In the genomic region with DNA sequence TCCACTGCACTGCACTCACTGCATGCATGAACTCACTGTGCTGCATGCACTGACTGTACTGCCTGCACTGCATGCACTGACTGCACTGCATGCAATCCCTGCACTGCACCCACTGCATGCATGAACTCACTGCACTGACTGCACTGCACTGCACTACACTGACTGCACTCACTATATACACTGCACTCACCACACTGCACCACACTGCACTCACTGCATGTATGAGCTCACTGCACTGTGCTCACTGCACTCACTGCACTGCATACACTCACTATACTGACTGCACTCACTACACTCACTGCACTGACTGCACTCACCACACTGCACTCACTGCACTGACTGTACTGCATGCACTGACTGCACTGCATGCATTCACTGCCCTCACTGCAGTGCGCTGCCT, we compare ENCODE assay signal across 21 mouse cellular contexts. TPM values are rescaled to one million over a fixed set of nuclear protein-coding genes. Genes with fewer than 3 reads are reported as not detected.
A peak's percentile ranks its signal among the peaks of the same experiment; 100 is the strongest.
DNase-seq lines count a peak whose midpoint lies in the region; ATAC-seq and TF ChIP-seq lines count a peak whose summit lies in the region.
"Had no signal": no experiment of that assay in that cellular context is flagged by ENCODE, and none has a peak within 500 bp of the region (broad histone marks: within the 10 kb centered on the region; RNA-seq: fewer than 3 reads in every experiment).

No protein-coding gene starts in this region.

- 96% methylated on average over 1 of the region's 1 CpGs for WGBS in embryonic facial prominence, embryonic 11.5 days
- WGBS in embryonic facial prominence, embryonic 10.5 days, result 95% methylated on average over 1 of the region's 1 CpGs
- WGBS in hindbrain, postnatal 0 days, result 96% methylated on average over 1 of the region's 1 CpGs
- WGBS in hindbrain, embryonic 14.5 days, result 96% methylated on average over 1 of the region's 1 CpGs
- WGBS in midbrain, embryonic 14.5 days, result 95% methylated on average over 1 of the region's 1 CpGs
- WGBS in midbrain, embryonic 16.5 days, result 95% methylated on average over 1 of the region's 1 CpGs
- WGBS in midbrain, postnatal 0 days, result 95% methylated on average over 1 of the region's 1 CpGs

- H3K9me3 ChIP-seq in embryonic facial prominence, embryonic 11.5 days (replicated peaks; ENCODE audit: control insufficient read depth, low read length), result no peaks in the 10 kb centered on the region; the same call in 1 of the 2 replicates
- H3K9me3 ChIP-seq in embryonic facial prominence, embryonic 10.5 days, result peaks cover 13% of the 10 kb centered on the region
- no peaks in the 10 kb centered on the region; the same call in 1 of the 2 replicates for H3K9me3 ChIP-seq in hindbrain, postnatal 0 days (ENCODE audit: low read length)
- 0 out of 2 replicates have a peak, but pooled peaks cover 9% of the 10 kb centered on the region for H3K9me3 ChIP-seq in hindbrain, embryonic 14.5 days (ENCODE audit: control insufficient read depth, low read length)
- H3K9me3 ChIP-seq in midbrain, embryonic 14.5 days (ENCODE audit: control insufficient read depth, low read length), result peaks cover 8% of the 10 kb centered on the region; the same call in 1 of the 2 replicates
- peaks cover 6% of the 10 kb centered on the region; the same call in 1 of the 2 replicates for H3K9me3 ChIP-seq in midbrain, embryonic 16.5 days (replicated peaks; ENCODE audit: control insufficient read depth, low read length, poor library complexity, severe bottlenecking)
- no peaks in the 10 kb centered on the region for H3K9me3 ChIP-seq in midbrain, postnatal 0 days (ENCODE audit: low read length)
- H3K9me3 ChIP-seq: heart, embryonic 15.5 days had no signal

- ATAC-seq in embryonic facial prominence, embryonic 11.5 days (replicated peaks; ENCODE audit: insufficient number of reproducible peaks, low FRiP score, low TSS enrichment, low read depth), result 0 out of 2 replicates have a peak, but pooled peaks have one; percentile 44
- ATAC-seq in hindbrain, postnatal 0 days, result peak; percentile 40; the same call in 1 of the 2 replicates
- no peak; the same call in 1 of the 2 replicates for ATAC-seq in hindbrain, embryonic 14.5 days (ENCODE audit: low FRiP score)
- ATAC-seq in midbrain, embryonic 14.5 days (ENCODE audit: low FRiP score, low TSS enrichment), result 0 out of 2 replicates have a peak, but pooled peaks have one; percentile 24
- no peak for ATAC-seq in midbrain, embryonic 16.5 days
- peak; percentile 27; the same call in 1 of the 2 replicates for ATAC-seq in midbrain, postnatal 0 days (ENCODE audit: low FRiP score)

- no peaks in the 10 kb centered on the region for H3K36me3 ChIP-seq in embryonic facial prominence, embryonic 11.5 days (replicated peaks; ENCODE audit: control insufficient read depth, insufficient read depth, low read depth, low read length)
- peaks cover 10% of the 10 kb centered on the region for H3K36me3 ChIP-seq in embryonic facial prominence, embryonic 10.5 days (replicated peaks)
- H3K36me3 ChIP-seq in hindbrain, postnatal 0 days (ENCODE audit: insufficient read depth, low read length), result no peaks in the 10 kb centered on the region
- H3K36me3 ChIP-seq in hindbrain, embryonic 14.5 days (replicated peaks; ENCODE audit: control insufficient read depth, insufficient read depth), result peaks cover 10% of the 10 kb centered on the region; the same call in 1 of the 2 replicates
- 0 out of 2 replicates have a peak, but pooled peaks cover 4% of the 10 kb centered on the region for H3K36me3 ChIP-seq in midbrain, embryonic 14.5 days (ENCODE audit: control insufficient read depth, insufficient read depth, low read length)
- H3K36me3 ChIP-seq in midbrain, embryonic 16.5 days (ENCODE audit: control insufficient read depth, insufficient read depth, low read length), result no peaks in the 10 kb centered on the region
- no peaks in the 10 kb centered on the region for H3K36me3 ChIP-seq in midbrain, postnatal 0 days (ENCODE audit: insufficient read depth, low read length)
- H3K36me3 ChIP-seq: liver, embryonic 15.5 days had no signal

- no peaks in the 10 kb centered on the region for H3K4me1 ChIP-seq in embryonic facial prominence, embryonic 11.5 days (ENCODE audit: control insufficient read depth, insufficient read depth, low read length)
- H3K4me1 ChIP-seq in embryonic facial prominence, embryonic 10.5 days, result 0 out of 2 replicates have a peak, but pooled peaks cover 3% of the 10 kb centered on the region
- H3K4me1 ChIP-seq in hindbrain, postnatal 0 days (ENCODE audit: insufficient read depth, low read length), result no peaks in the 10 kb centered on the region
- H3K4me1 ChIP-seq in hindbrain, embryonic 14.5 days (replicated peaks; ENCODE audit: control insufficient read depth, insufficient read depth, low read length), result no peaks in the 10 kb centered on the region
- no peaks in the 10 kb centered on the region for H3K4me1 ChIP-seq in midbrain, embryonic 14.5 days (ENCODE audit: control insufficient read depth, insufficient read depth, low read length)
- no peaks in the 10 kb centered on the region for H3K4me1 ChIP-seq in midbrain, embryonic 16.5 days (ENCODE audit: control insufficient read depth, insufficient read depth, low read length)
- no peaks in the 10 kb centered on the region for H3K4me1 ChIP-seq in midbrain, postnatal 0 days (ENCODE audit: insufficient read depth, low read length)
- H3K4me1 ChIP-seq: heart, embryonic 15.5 days; liver, embryonic 15.5 days; midbrain, embryonic 12.5 days had no signal

- TF ChIP-seq CTCF in hindbrain, postnatal 0 days (IDR thresholded peaks at IDR 0.05; ENCODE audit: low read depth), result no peak
- TF ChIP-seq CTCF in midbrain, postnatal 0 days (IDR thresholded peaks at IDR 0.05), result no peak

- no peak overlapping the region for H3K4me3 ChIP-seq in embryonic facial prominence, embryonic 11.5 days (ENCODE audit: low read depth, low read length)
- no peak overlapping the region for H3K4me3 ChIP-seq in embryonic facial prominence, embryonic 10.5 days
- no peak overlapping the region for H3K4me3 ChIP-seq in hindbrain, postnatal 0 days (ENCODE audit: low read length)
- no peak overlapping the region for H3K4me3 ChIP-seq in hindbrain, embryonic 14.5 days (replicated peaks; ENCODE audit: low read length)
- H3K4me3 ChIP-seq in midbrain, embryonic 14.5 days (replicated peaks; ENCODE audit: low read depth, low read length), result no peak overlapping the region
- H3K4me3 ChIP-seq in midbrain, embryonic 16.5 days (ENCODE audit: low read depth, low read length), result no peak overlapping the region
- H3K4me3 ChIP-seq in midbrain, postnatal 0 days (ENCODE audit: low read depth, low read length), result no peak overlapping the region
- H3K4me3 ChIP-seq: forebrain, embryonic 10.5 days; heart, embryonic 15.5 days; liver, embryonic 15.5 days; midbrain, embryonic 12.5 days had no signal

- DNase-seq in embryonic facial prominence, embryonic 11.5 days (ENCODE audit: low spot score), result no peak
- DNase-seq in embryonic facial prominence, embryonic 10.5 days (ENCODE audit: low spot score), result no peak
- DNase-seq in hindbrain, postnatal 0 days (ENCODE audit: low spot score), result no peak
- DNase-seq in hindbrain, embryonic 14.5 days (ENCODE audit: low spot score), result no peak
- DNase-seq in midbrain, embryonic 14.5 days, result no peak
- DNase-seq in midbrain, postnatal 0 days (ENCODE audit: low spot score), result no peak
- no peak for DNase-seq in thymus, postnatal 10 days (ENCODE audit: low spot score in 2 of 2)
- DNase-seq: adrenal gland, postnatal 14 days; cerebellum, adult 9-11 months; gastrocnemius, postnatal 10 days; heart, adult 18-20 months; heart, postnatal 4 days; kidney, adult 11 months; lung, postnatal 14 days; thymus, postnatal 36 days had no signal

- H3K27me3 ChIP-seq in embryonic facial prominence, embryonic 11.5 days (ENCODE audit: control insufficient read depth, insufficient read depth, low read length), result no peaks in the 10 kb centered on the region
- no peaks in the 10 kb centered on the region for H3K27me3 ChIP-seq in embryonic facial prominence, embryonic 10.5 days (replicated peaks; ENCODE audit: low read depth, poor library complexity, severe bottlenecking)
- no peaks in the 10 kb centered on the region for H3K27me3 ChIP-seq in hindbrain, postnatal 0 days (ENCODE audit: insufficient read depth, low read length)
- no peaks in the 10 kb centered on the region for H3K27me3 ChIP-seq in hindbrain, embryonic 14.5 days (ENCODE audit: control insufficient read depth, insufficient read depth, low read length)
- H3K27me3 ChIP-seq in midbrain, embryonic 14.5 days (ENCODE audit: control insufficient read depth, insufficient read depth, low read length), result no peaks in the 10 kb centered on the region
- H3K27me3 ChIP-seq in midbrain, embryonic 16.5 days (ENCODE audit: control insufficient read depth, insufficient read depth, low read depth, low read length), result no peaks in the 10 kb centered on the region
- H3K27me3 ChIP-seq in midbrain, postnatal 0 days (ENCODE audit: insufficient read depth, low read length), result no peaks in the 10 kb centered on the region
- H3K27me3 ChIP-seq: heart, embryonic 15.5 days; liver, embryonic 15.5 days; midbrain, embryonic 12.5 days had no signal

- no peak overlapping the region for H3K9ac ChIP-seq in embryonic facial prominence, embryonic 11.5 days (replicated peaks; ENCODE audit: low read length)
- H3K9ac ChIP-seq in hindbrain, postnatal 0 days (replicated peaks; ENCODE audit: low read length), result no peak overlapping the region
- H3K9ac ChIP-seq in hindbrain, embryonic 14.5 days, result no peak overlapping the region
- H3K9ac ChIP-seq in midbrain, embryonic 14.5 days (replicated peaks; ENCODE audit: low read length), result no peak overlapping the region
- no peak overlapping the region for H3K9ac ChIP-seq in midbrain, embryonic 16.5 days (ENCODE audit: low read depth, low read length)
- no peak overlapping the region for H3K9ac ChIP-seq in midbrain, postnatal 0 days (replicated peaks; ENCODE audit: low read length, poor library complexity, severe bottlenecking)
- H3K9ac ChIP-seq: heart, embryonic 15.5 days; liver, embryonic 15.5 days; midbrain, embryonic 12.5 days had no signal

- H3K27ac ChIP-seq in embryonic facial prominence, embryonic 11.5 days (replicated peaks; ENCODE audit: low read depth, low read length), result no peak overlapping the region
- H3K27ac ChIP-seq in embryonic facial prominence, embryonic 10.5 days (replicated peaks), result no peak overlapping the region
- no peak overlapping the region for H3K27ac ChIP-seq in hindbrain, postnatal 0 days
- H3K27ac ChIP-seq in hindbrain, embryonic 14.5 days, result no peak overlapping the region
- H3K27ac ChIP-seq in midbrain, embryonic 14.5 days (replicated peaks; ENCODE audit: low read depth, low read length), result no peak overlapping the region
- H3K27ac ChIP-seq in midbrain, embryonic 16.5 days (ENCODE audit: low read length), result no peak overlapping the region
- H3K27ac ChIP-seq in midbrain, postnatal 0 days (ENCODE audit: low read depth, low read length), result no peak overlapping the region
- H3K27ac ChIP-seq: forebrain, embryonic 10.5 days; heart, embryonic 15.5 days; kidney, postnatal 0 days; liver, embryonic 15.5 days; midbrain, embryonic 12.5 days had no signal

- no peak overlapping the region for H3K4me2 ChIP-seq in embryonic facial prominence, embryonic 11.5 days (ENCODE audit: low read depth, low read length)
- no peak overlapping the region for H3K4me2 ChIP-seq in hindbrain, postnatal 0 days (ENCODE audit: low read depth, low read length)
- no peak overlapping the region for H3K4me2 ChIP-seq in hindbrain, embryonic 14.5 days (replicated peaks)
- H3K4me2 ChIP-seq in midbrain, embryonic 14.5 days (ENCODE audit: low read length), result no peak overlapping the region
- no peak overlapping the region for H3K4me2 ChIP-seq in midbrain, embryonic 16.5 days (ENCODE audit: low read length)
- H3K4me2 ChIP-seq in midbrain, postnatal 0 days (ENCODE audit: low read depth, low read length, poor library complexity, severe bottlenecking), result no peak overlapping the region
- H3K4me2 ChIP-seq: heart, embryonic 15.5 days; liver, embryonic 15.5 days; midbrain, embryonic 12.5 days had no signal

RNA-seq across cellular contexts. Expression of gene Zfp326, which starts 56.0 kb away (rescaled TPM):
- 40.3 and 45.8 TPM in 2 replicates for polyA plus RNA-seq in embryonic facial prominence, embryonic 11.5 days (2014; fragmentation: Nextera tagmentation; extraction: Ambion mirVana)
- 53.4 and 56.2 TPM in 2 replicates for polyA plus RNA-seq in embryonic facial prominence, embryonic 10.5 days (2016; fragmentation: Nextera tagmentation; extraction: Ambion mirVana)
- 9.1 and 11.4 TPM in 2 replicates for total RNA-seq in hindbrain, postnatal 0 days (2014; rRNA removed)
- polyA plus RNA-seq in hindbrain, postnatal 0 days (2015; fragmentation: Nextera tagmentation; extraction: Ambion mirVana), result 42.3 and 43.9 TPM in 2 replicates
- polyA plus RNA-seq in hindbrain, embryonic 14.5 days (2014; fragmentation: Nextera tagmentation; extraction: Ambion mirVana), result 36.0 and 41.9 TPM in 2 replicates
- 45.7 and 50.1 TPM in 2 replicates for polyA plus RNA-seq in midbrain, embryonic 14.5 days (2014; fragmentation: Nextera tagmentation; extraction: Ambion mirVana)
- polyA plus RNA-seq in midbrain, embryonic 16.5 days (2015; fragmentation: Nextera tagmentation; extraction: Ambion mirVana), result 40.6 and 51.2 TPM in 2 replicates
- 17.7 and 30.5 TPM in 2 replicates for total RNA-seq in midbrain, postnatal 0 days (2014; rRNA removed)
- 26.6 and 40.8 TPM in 2 replicates for polyA plus RNA-seq in midbrain, postnatal 0 days (2015; fragmentation: Nextera tagmentation; extraction: Ambion mirVana)

Comparison
In these comparisons a context has a peak if more than half of its experiments do, and no peak if none do; other contexts are left out.
1. ATAC-seq: peak in embryonic facial prominence, embryonic 11.5 days (single experiment), hindbrain, postnatal 0 days (single experiment), midbrain, embryonic 14.5 days (single experiment) and midbrain, postnatal 0 days (single experiment); none in hindbrain, embryonic 14.5 days (single experiment) and midbrain, embryonic 16.5 days (single experiment).